Mouse (Mus musculus) kidney, embryonic 14.5 days (tissue): ENCODE data around the gene Fam98a. TPM values are rescaled to one million over a fixed set of nuclear protein-coding genes. Genes with fewer than 3 reads are reported as not detected.

ENCODE experiments used
- ATAC-seq: fragments of 200-750 bp; cut with Nextera tagmentation; 2 replicates; pipeline ENCODE4 v1.8.0; 2017; ENCODE audit warnings: moderate number of reproducible peaks, mild to moderate bottlenecking, moderate TSS enrichment, moderate library complexity; ENCODE audit not compliant: low FRiP score, low TSS enrichment
- H3K27ac ChIP-seq: fragments of 300-500 bp; sonication (generic); 2 replicates; pipeline ENCODE4 v1.5.1; 2014; ENCODE audit warnings: low read depth, mild to moderate bottlenecking, low read length, moderate library complexity, mixed read lengths
- H3K27me3 ChIP-seq: fragments of 300-500 bp; sonication (generic); 2 replicates; pipeline ENCODE4 v1.6.1; 2014; ENCODE audit warnings: mild to moderate bottlenecking, low read length; ENCODE audit not compliant: control insufficient read depth, insufficient read depth
- H3K36me3 ChIP-seq: fragments of 300-500 bp; sonication (generic); 2 replicates; pipeline ENCODE4 v1.6.1; 2014; ENCODE audit warnings: low read length, mixed read lengths; ENCODE audit not compliant: control insufficient read depth, insufficient read depth
- H3K4me1 ChIP-seq: fragments of 300-500 bp; sonication (generic); 2 replicates; pipeline ENCODE4 v1.6.1; 2014; ENCODE audit warnings: low read length, mixed read lengths; ENCODE audit not compliant: control insufficient read depth, insufficient read depth
- H3K4me2 ChIP-seq: fragments of 300-500 bp; sonication (generic); replicated peaks from 2 replicates; pipeline ENCODE4 v1.6.1; 2014; ENCODE audit warnings: low read depth, mild to moderate bottlenecking, low read length
- H3K4me3 ChIP-seq: fragments of 300-500 bp; sonication (generic); 2 replicates; pipeline ENCODE4 v1.5.1; 2014; ENCODE audit warnings: mild to moderate bottlenecking, low read length
- H3K9ac ChIP-seq: fragments of 300-500 bp; sonication (generic); 2 replicates; pipeline ENCODE4 v1.6.1; 2014; ENCODE audit warnings: low read depth, mild to moderate bottlenecking, low read length, moderate library complexity
- H3K9me3 ChIP-seq: fragments of 300-500 bp; sonication (generic); 2 replicates; pipeline ENCODE4 v1.6.1; 2016; ENCODE audit warnings: low read length; ENCODE audit not compliant: control insufficient read depth
- WGBS: fragments of 180-500 bp; shearing (Covaris S2); extraction: QIAGEN DNeasy Blood & Tissue Kit; methylation state at CpG from one replicate; pipeline ENCODE4 v1.1.7; 2014; 5-methylcytosine and 5-hydroxymethylcytosine counted together
- polyA plus RNA-seq: library from polyadenylated mRNA; unstranded; fragments of >200 nt; fragmentation: Nextera tagmentation; extraction: Ambion mirVana; gene quantifications from 2 replicates; pipeline ENCODE4 v1.2.1, GENCODE M21; 2014

The Fam98a gene
- polyA plus RNA-seq, 1 experiment from 2014 or later: 8.6 TPM

DNA sequence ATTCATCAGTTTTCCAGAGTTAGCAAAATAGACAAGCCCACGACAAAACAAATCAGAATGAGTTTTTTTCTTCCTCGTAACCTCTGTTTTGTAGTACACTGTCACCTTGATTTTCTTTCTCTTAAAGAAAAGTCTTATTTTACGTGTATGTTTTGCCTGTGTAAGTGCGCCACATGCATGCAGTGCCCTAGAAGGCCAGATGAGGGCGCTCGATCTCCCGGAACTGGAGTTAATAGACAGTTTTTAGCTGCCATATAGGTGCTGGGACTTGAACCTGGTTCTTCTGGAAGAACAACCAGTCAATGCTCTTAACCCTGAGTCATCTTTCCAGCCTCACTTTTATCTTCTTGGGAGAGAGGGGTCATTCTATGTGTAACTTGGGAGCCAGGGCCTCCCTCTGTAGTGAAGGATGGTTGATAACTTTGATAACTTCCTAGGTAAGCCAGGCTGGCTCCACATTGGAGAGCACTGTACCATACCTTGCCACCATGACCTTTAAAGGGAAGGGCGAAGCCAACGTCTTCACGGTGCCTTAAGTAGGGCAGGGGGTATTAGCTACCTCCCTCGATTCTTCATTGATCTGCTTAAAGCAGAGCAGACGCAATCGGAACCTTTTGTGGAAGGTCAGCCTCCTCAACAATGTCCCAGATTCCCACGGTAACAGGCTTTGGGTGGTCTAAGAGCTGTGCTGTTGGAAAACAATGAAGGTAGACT is 22.4 kb downstream of the Fam98a start:
- Histone ChIP-seq H3K36me3 (no peaks in the 10 kb centered on the region), H3K27me3 (no peaks in the 10 kb centered on the region), H3K4me2 (no peak overlapping the region), H3K27ac (no peak overlapping the region), H3K4me3 (no peak overlapping the region), H3K9ac (no peak overlapping the region), H3K9me3 (no peaks in the 10 kb centered on the region), H3K4me1 (0 out of 2 replicates have a peak, but pooled peaks cover 1% of the 10 kb centered on the region)
- no peak for ATAC-seq
- WGBS: 93% methylated on average over 14 of the region's 14 CpGs

DNA sequence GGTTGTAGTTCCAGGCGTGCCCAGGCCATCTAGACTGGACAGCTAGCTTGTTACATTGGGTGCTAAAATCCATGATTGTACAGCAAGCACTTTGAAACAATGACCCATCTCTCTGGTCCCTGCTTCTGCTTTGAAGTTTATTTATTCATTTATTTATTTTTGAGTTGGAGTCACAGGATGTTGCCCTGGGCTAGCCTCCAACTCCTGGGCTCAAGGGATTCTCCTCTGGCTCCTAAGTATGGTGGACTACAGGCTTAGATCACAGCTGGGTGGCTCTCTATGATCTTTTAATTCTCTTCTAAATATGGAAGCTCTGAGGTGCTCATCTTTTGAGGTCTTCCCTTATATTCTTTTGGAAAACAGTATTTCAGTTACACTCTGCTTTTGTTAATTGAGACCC is 25.3 kb downstream of the Fam98a start:
- WGBS: 86% methylated on average over 1 of the region's 1 CpGs
- no peaks in the 10 kb centered on the region for H3K27me3 ChIP-seq
- H3K4me3 ChIP-seq: no peak overlapping the region
- H3K36me3 ChIP-seq: no peaks in the 10 kb centered on the region
- no peak overlapping the region for H3K27ac ChIP-seq
- H3K9me3 ChIP-seq: no peaks in the 10 kb centered on the region
- H3K4me2 ChIP-seq: no peak overlapping the region
- ATAC-seq: no peak
- no peak overlapping the region for H3K9ac ChIP-seq
- peaks cover 3% of the 10 kb centered on the region; the same call in 1 of the 2 replicates for H3K4me1 ChIP-seq

GRCm38 (mm10) chr17:75523812-75524211 is 27.9 kb downstream of the Fam98a start:
- Histone ChIP-seq H3K9ac (no peak overlapping the region), H3K4me2 (no peak overlapping the region), H3K4me3 (no peak overlapping the region), H3K9me3 (no peaks in the 10 kb centered on the region), H3K27ac (no peak overlapping the region), H3K27me3 (no peaks in the 10 kb centered on the region), H3K4me1 (peaks cover 3% of the 10 kb centered on the region; the same call in 1 of the 2 replicates), H3K36me3 (no peaks in the 10 kb centered on the region)
- ATAC-seq: no peak
- WGBS: 56% methylated on average over 3 of the region's 3 CpGs

- H3K9me3 ChIP-seq: no peaks in the 10 kb centered on the region
- H3K4me1 ChIP-seq: peaks cover 3% of the 10 kb centered on the region; the same call in 1 of the 2 replicates
- H3K4me3 ChIP-seq: no peak overlapping the region
- H3K9ac ChIP-seq: no peak overlapping the region
- H3K36me3 ChIP-seq: no peaks in the 10 kb centered on the region
- no peaks in the 10 kb centered on the region for H3K27me3 ChIP-seq
- 15% methylated on average over 9 of the region's 9 CpGs for whole genome bisulfite sequencing
- no peak overlapping the region for H3K27ac ChIP-seq
- H3K4me2 ChIP-seq: no peak overlapping the region
- no peak for ATAC-seq
These were observed 29.2 kb downstream of the Fam98a start for GRCm38 (mm10) chr17:75522347-75523065.

DNA sequence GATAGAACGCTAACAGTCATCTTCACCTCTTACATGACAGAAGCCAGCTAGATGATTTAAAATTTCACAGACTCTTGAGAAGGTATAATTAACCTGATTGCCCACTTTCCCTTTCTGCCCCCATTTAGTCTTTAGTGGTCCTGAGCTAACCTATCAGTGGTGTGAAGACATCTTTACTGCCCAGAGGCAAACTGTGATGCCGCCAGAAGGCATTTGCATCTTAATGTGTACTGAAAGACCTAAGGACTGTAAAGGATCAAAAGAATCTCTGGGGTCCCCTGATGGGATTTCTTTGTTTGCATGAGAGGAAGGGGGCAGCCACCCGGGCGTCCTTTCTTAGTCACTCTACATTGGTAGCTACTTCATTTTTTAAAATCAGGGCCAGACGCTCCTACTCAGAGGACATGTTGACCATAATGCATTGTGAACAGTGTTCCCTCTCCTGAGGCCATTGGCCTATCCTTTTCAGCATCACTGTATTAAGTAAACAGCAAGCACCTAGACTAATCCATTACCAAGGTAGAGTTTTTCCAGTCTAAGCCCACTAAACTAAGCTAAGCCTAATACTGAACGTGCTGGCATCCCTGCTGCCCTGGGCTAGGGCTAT is 30.4 kb downstream of the Fam98a start:
- no peak overlapping the region for H3K4me3 ChIP-seq
- no peak overlapping the region for H3K4me2 ChIP-seq
- no peaks in the 10 kb centered on the region for H3K36me3 ChIP-seq
- 25% methylated on average over 6 of the region's 6 CpGs for WGBS
- H3K4me1 ChIP-seq: peaks cover 3% of the 10 kb centered on the region; the same call in 1 of the 2 replicates
- H3K27ac ChIP-seq: no peak overlapping the region
- no peaks in the 10 kb centered on the region for H3K27me3 ChIP-seq
- no peak overlapping the region for H3K9ac ChIP-seq
- no peak for ATAC-seq
- no peaks in the 10 kb centered on the region for H3K9me3 ChIP-seq

DNA sequence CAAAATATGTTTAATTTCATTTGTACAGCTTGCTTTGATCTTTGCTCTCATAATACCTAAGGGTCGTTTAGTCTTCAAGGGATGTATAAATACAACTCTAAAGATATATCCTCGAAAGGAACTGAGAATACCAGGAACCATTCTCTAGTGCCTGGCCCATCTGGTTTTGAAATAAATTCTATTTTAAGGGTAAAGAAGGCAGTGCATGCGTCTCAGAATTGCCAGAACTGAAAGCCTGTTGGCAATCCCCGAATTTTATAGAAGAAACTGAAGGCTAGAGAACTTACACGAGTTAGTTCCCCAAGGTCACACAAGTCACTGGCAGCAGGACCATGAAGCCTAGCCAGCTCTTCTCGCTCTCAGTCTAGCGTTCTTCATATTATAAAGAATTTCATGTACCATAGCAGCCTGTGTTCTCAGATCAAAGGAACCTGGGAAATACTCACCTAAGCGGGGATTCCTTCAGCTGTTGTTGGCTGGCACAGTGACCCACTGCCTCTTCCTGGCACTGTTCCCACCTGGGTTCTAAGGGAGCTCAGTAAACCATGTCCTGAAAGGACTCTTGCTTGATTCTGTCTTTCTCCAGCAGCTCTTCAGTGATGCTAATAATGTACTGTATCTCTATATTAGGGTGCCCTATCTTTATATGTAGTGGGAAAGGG is 32.4 kb downstream of the Fam98a start:
- peaks cover 3% of the 10 kb centered on the region; the same call in 1 of the 2 replicates for H3K4me1 ChIP-seq
- H3K4me3 ChIP-seq: no peak overlapping the region
- ATAC-seq: no peak
- 83% methylated on average over 8 of the region's 8 CpGs for WGBS
- no peaks in the 10 kb centered on the region for H3K27me3 ChIP-seq
- no peaks in the 10 kb centered on the region for H3K36me3 ChIP-seq
- H3K9ac ChIP-seq: no peak overlapping the region
- H3K4me2 ChIP-seq: no peak overlapping the region
- H3K9me3 ChIP-seq: no peaks in the 10 kb centered on the region
- H3K27ac ChIP-seq: no peak overlapping the region

DNA sequence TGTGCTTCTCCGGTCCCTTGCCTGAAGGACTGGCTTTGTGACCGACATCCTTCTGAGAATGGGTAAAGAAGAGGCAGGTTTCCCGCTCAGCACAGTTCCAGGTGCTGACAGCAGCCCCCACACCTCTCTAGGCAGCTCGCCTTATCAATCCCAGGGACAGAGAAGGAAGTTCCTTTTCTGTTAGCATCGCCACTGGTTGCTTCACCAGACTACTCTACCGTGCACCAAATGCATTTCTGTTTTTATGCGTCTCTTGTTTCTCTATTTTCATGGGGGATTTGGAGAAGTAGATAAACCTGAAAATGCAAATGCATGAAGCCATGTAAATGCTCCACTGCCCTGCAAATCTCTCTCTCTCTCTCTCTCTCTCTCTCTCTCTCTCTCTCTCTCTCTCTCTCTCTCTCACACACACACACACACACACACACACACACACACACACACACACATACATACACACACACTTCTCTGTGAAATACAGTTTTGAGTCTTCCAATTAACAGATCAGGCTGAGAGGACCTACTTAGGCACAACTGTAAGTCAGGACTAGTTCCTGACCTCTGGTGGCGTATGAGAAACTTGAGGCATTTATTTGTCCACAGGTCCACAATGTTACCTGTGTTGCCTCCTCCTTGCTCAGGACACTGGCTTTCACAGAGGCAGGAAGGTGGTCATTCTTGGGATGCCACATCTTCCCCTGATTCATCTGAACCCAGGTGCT is 33.4 kb downstream of the Fam98a start:
- H3K36me3 ChIP-seq: no peaks in the 10 kb centered on the region
- no peak overlapping the region for H3K27ac ChIP-seq
- H3K4me2 ChIP-seq: no peak overlapping the region
- no peak overlapping the region for H3K4me3 ChIP-seq
- no peaks in the 10 kb centered on the region for H3K27me3 ChIP-seq
- H3K9me3 ChIP-seq: no peaks in the 10 kb centered on the region
- no peak overlapping the region for H3K9ac ChIP-seq
- H3K4me1 ChIP-seq: peaks cover 3% of the 10 kb centered on the region; the same call in 1 of the 2 replicates
- ATAC-seq: no peak
- 60% methylated on average over 8 of the region's 8 CpGs for WGBS

DNA sequence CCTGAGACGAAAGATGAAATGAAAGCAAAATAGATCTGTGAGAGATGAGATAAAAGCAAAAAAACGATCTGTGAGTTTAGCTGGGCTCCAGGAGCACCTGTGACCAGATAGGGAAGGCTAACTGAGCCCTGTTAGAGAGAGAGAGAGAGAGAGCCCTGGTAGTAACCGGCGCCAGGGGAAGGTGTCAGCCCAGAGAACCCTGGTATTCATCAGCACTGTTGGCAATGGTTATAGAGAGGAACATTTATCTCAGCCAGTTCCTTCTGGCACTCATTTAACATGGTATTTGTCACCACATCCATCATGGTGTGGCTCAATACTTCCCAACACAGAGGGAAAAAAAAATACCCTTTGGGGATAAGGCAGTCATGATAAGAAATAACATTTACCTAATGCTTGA is 35.2 kb downstream of the Fam98a start:
- no peak overlapping the region for H3K27ac ChIP-seq
- H3K36me3 ChIP-seq: no peaks in the 10 kb centered on the region
- 81% methylated on average over 4 of the region's 4 CpGs for WGBS
- H3K4me1 ChIP-seq: no peaks in the 10 kb centered on the region
- H3K4me2 ChIP-seq: no peak overlapping the region
- H3K27me3 ChIP-seq: no peaks in the 10 kb centered on the region
- no peak for ATAC-seq
- H3K4me3 ChIP-seq: no peak overlapping the region
- no peaks in the 10 kb centered on the region for H3K9me3 ChIP-seq
- no peak overlapping the region for H3K9ac ChIP-seq
